In the genomic region with DNA sequence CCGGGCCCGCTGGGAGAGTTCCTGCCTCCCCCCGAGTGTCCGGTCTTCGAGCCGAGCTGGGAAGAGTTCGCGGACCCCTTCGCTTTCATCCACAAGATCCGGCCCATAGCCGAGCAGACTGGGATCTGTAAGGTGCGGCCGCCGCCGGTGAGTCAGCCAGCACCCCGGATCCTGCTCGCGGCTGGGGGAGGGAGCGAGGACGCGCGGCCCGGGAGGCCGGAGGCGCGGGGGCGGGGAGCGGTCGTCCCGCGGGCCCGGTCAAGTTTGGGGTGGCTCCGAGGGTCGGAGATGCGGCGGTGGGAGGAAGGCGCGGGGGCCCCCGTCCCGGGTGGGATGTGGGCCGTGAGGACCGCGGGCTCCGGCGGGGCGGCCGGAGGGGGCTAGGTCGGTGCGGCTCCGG, we compare ENCODE assay signal across 9 mouse cellular contexts. TPM values are rescaled to one million over a fixed set of nuclear protein-coding genes. Genes with fewer than 3 reads are reported as not detected.
DNase-seq lines count a peak whose midpoint lies in the region; ATAC-seq and TF ChIP-seq lines count a peak whose summit lies in the region.
"Had no signal": no experiment of that assay in that cellular context is flagged by ENCODE, and none has a peak within 500 bp of the region (broad histone marks: within the 10 kb centered on the region; RNA-seq: fewer than 3 reads in every experiment).

No protein-coding gene starts in this region.

- peaks cover 6% of the 10 kb centered on the region for H3K36me3 ChIP-seq in G1E (replicated peaks)
- H3K36me3 ChIP-seq in hindbrain, postnatal 0 days (ENCODE audit: insufficient read depth, low read length): no peaks in the 10 kb centered on the region
- no peaks in the 10 kb centered on the region for H3K36me3 ChIP-seq in liver, embryonic 13.5 days
- no peaks in the 10 kb centered on the region for H3K36me3 ChIP-seq in neural tube, embryonic 15.5 days

- ATAC-seq in G1E (ENCODE audit: extremely low read depth, insufficient number of reproducible peaks, low FRiP score, poor library complexity, severe bottlenecking): no peak
- peak; percentile 4; the same call in 1 of the 2 replicates for ATAC-seq in hindbrain, postnatal 0 days
- peak; percentile 42 for ATAC-seq in liver, embryonic 13.5 days (ENCODE audit: low read depth)
- ATAC-seq in neural tube, embryonic 15.5 days (ENCODE audit: low FRiP score): no peak; the same call in 1 of the 2 replicates

- H3K27ac ChIP-seq in embryonic fibroblast, embryonic 13.5 days (ENCODE audit: insufficient read depth, low read length): peak overlapping the region; percentile 28; the same call in 1 of the 2 replicates
- peak overlapping the region; percentile 96 for H3K27ac ChIP-seq in hindbrain, postnatal 0 days
- peak overlapping the region; percentile 35 for H3K27ac ChIP-seq in liver, embryonic 13.5 days
- H3K27ac ChIP-seq in neural tube, embryonic 15.5 days (replicated peaks): peak overlapping the region; percentile 95

- peak overlapping the region; percentile 97 for H3K4me3 ChIP-seq in G1E (ENCODE audit: low read depth, low read length)
- peak overlapping the region; percentile 58 for H3K4me3 ChIP-seq in embryonic fibroblast, embryonic 13.5 days (ENCODE audit: insufficient read depth, low read length)
- peak overlapping the region; percentile 100 for H3K4me3 ChIP-seq in hindbrain, postnatal 0 days (ENCODE audit: low read length)
- peak overlapping the region; percentile 92 for H3K4me3 ChIP-seq in liver, embryonic 13.5 days (replicated peaks)
- H3K4me3 ChIP-seq in neural tube, embryonic 15.5 days (replicated peaks): peak overlapping the region; percentile 100

- peaks cover 59% of the 10 kb centered on the region for H3K4me1 ChIP-seq in G1E (ENCODE audit: insufficient read depth, low read depth, low read length)
- H3K4me1 ChIP-seq in embryonic fibroblast, embryonic 13.5 days (ENCODE audit: control insufficient read depth, insufficient read depth, low read length): no peaks in the 10 kb centered on the region; the same call in none of the 2 replicates
- H3K4me1 ChIP-seq in hindbrain, postnatal 0 days (ENCODE audit: insufficient read depth, low read length): peaks cover 15% of the 10 kb centered on the region
- peaks cover 55% of the 10 kb centered on the region for H3K4me1 ChIP-seq in liver, embryonic 13.5 days (replicated peaks)
- peaks cover 36% of the 10 kb centered on the region for H3K4me1 ChIP-seq in neural tube, embryonic 15.5 days

- peak overlapping the region; percentile 78 for H3K4me2 ChIP-seq in hindbrain, postnatal 0 days (ENCODE audit: low read depth, low read length)
- H3K4me2 ChIP-seq in liver, embryonic 13.5 days: peak overlapping the region; percentile 99
- peak overlapping the region; percentile 58 for H3K4me2 ChIP-seq in neural tube, embryonic 15.5 days

- TF ChIP-seq POLR2A in embryonic fibroblast, embryonic 13.5 days (IDR thresholded peaks at IDR 0.05; ENCODE audit: low read depth, low read length): no peak

- no peak for TF ChIP-seq CTCF in G1E (IDR thresholded peaks at IDR 0.05; ENCODE audit: low read depth, low read length)
- no peak for TF ChIP-seq CTCF in embryonic fibroblast, embryonic 13.5 days (IDR thresholded peaks at IDR 0.05; ENCODE audit: borderline replicate concordance, insufficient read depth, low read length)
- TF ChIP-seq CTCF in hindbrain, postnatal 0 days (IDR thresholded peaks at IDR 0.05; ENCODE audit: low read depth): no peak

- H3K27me3 ChIP-seq in G1E (ENCODE audit: insufficient read depth, low read length): no peaks in the 10 kb centered on the region
- H3K27me3 ChIP-seq in hindbrain, postnatal 0 days (ENCODE audit: insufficient read depth, low read length): no peaks in the 10 kb centered on the region
- no peaks in the 10 kb centered on the region for H3K27me3 ChIP-seq in liver, embryonic 13.5 days
- no peaks in the 10 kb centered on the region for H3K27me3 ChIP-seq in neural tube, embryonic 15.5 days (replicated peaks)

- WGBS in hindbrain, postnatal 0 days: 0% methylated on average over 28 of the region's 50 CpGs
- under 1% methylated on average over 49 of the region's 50 CpGs for WGBS in liver, embryonic 13.5 days (ENCODE audit: insufficient replicate concordance)
- WGBS in neural tube, embryonic 15.5 days: 0% methylated on average over 47 of the region's 50 CpGs

- no peaks in the 10 kb centered on the region for H3K9me3 ChIP-seq in G1E (replicated peaks)
- no peaks in the 10 kb centered on the region for H3K9me3 ChIP-seq in hindbrain, postnatal 0 days (ENCODE audit: low read length)
- H3K9me3 ChIP-seq in liver, embryonic 13.5 days (replicated peaks): no peaks in the 10 kb centered on the region
- H3K9me3 ChIP-seq in neural tube, embryonic 15.5 days (replicated peaks): no peaks in the 10 kb centered on the region

- peak overlapping the region; percentile 97 for H3K9ac ChIP-seq in hindbrain, postnatal 0 days (replicated peaks; ENCODE audit: low read length)
- peak overlapping the region; percentile 91 for H3K9ac ChIP-seq in liver, embryonic 13.5 days
- H3K9ac ChIP-seq in neural tube, embryonic 15.5 days (replicated peaks): peak overlapping the region; percentile 99

- DNase-seq in heart, adult 8-10 months (ENCODE audit: low spot score): peak; percentile 19
- no peak for DNase-seq in heart, adult 18-20 months
- peak; percentile 75 for DNase-seq in G1E (ENCODE audit: low spot score)
- no peak for DNase-seq in hindbrain, postnatal 0 days (ENCODE audit: low spot score)
- peak; percentile 39 for DNase-seq in liver, embryonic 13.5 days
- no peak for DNase-seq in retina, embryonic 14.5 days (ENCODE audit: low spot score)

RNA-seq across cellular contexts. Expression of a gene that starts 0.4 kb away (rescaled TPM):
- total RNA-seq in heart, adult 8-10 months (2022): 10 to 100 TPM; 11.0 to 11.9 (median 11.4) TPM
- 10 to 100 TPM; 10.6 to 11.3 TPM for total RNA-seq in heart, adult 18-20 months (2021)
- 148 and 174 TPM in 2 replicates for total RNA-seq in G1E (2014; fragmentation: Nextera tagmentation)
- total RNA-seq in G1E (2017): 66.1 and 70.7 TPM in 2 replicates
- 21.2 and 22.4 TPM in 2 replicates for polyA plus RNA-seq in G1E (2012)
- polyA plus RNA-seq in embryonic fibroblast, embryonic 13.5 days (2011; ENCODE audit: insufficient read length, low read depth, missing spikeins): 69.1 and 71.7 TPM in 2 replicates
- total RNA-seq in hindbrain, postnatal 0 days (2014; rRNA removed): 55.7 and 59.2 TPM in 2 replicates
- 41.9 and 42.1 TPM in 2 replicates for polyA plus RNA-seq in hindbrain, postnatal 0 days (2015; fragmentation: Nextera tagmentation; extraction: Ambion mirVana)
- polyA plus RNA-seq in liver, embryonic 13.5 days (2015; fragmentation: Nextera tagmentation; extraction: Ambion mirVana): 7.6 and 7.7 TPM in 2 replicates
- polyA plus RNA-seq in neural tube, embryonic 15.5 days (2015; fragmentation: Nextera tagmentation; extraction: Ambion mirVana): 59.0 and 59.5 TPM in 2 replicates

RNA-seq across cellular contexts. Expression of a gene that starts 10.9 kb away (rescaled TPM):
- not detected for total RNA-seq in heart, adult 8-10 months (2022)
- not detected for total RNA-seq in heart, adult 18-20 months (2021)
- total RNA-seq in G1E (2014; fragmentation: Nextera tagmentation) (not detected in 2 replicates), G1E (2017) (0.38 and 0.64 TPM in 2 replicates)
- not detected in 2 replicates for polyA plus RNA-seq in G1E (2012)
- not detected in 2 replicates for polyA plus RNA-seq in embryonic fibroblast, embryonic 13.5 days (2011; ENCODE audit: insufficient read length, low read depth, missing spikeins)
- total RNA-seq in hindbrain, postnatal 0 days (2014; rRNA removed): 0.18 TPM in 1 of 2 replicates, not detected in the other
- not detected in 2 replicates for polyA plus RNA-seq in hindbrain, postnatal 0 days (2015; fragmentation: Nextera tagmentation; extraction: Ambion mirVana)
- not detected in 2 replicates for polyA plus RNA-seq in liver, embryonic 13.5 days (2015; fragmentation: Nextera tagmentation; extraction: Ambion mirVana)
- not detected in 2 replicates for polyA plus RNA-seq in neural tube, embryonic 15.5 days (2015; fragmentation: Nextera tagmentation; extraction: Ambion mirVana)
- total RNA-seq: gastrocnemius, adult 8-10 months had no signal

Comparison
In these comparisons a context has a peak if more than half of its experiments do, and no peak if none do; other contexts are left out.
1. DNase-seq: peak in heart, adult 8-10 months (single experiment), G1E (single experiment) and liver, embryonic 13.5 days (single experiment); none in heart, adult 18-20 months (0 of 2), hindbrain, postnatal 0 days (single experiment) and retina, embryonic 14.5 days (single experiment).
2. ATAC-seq: peak in hindbrain, postnatal 0 days (single experiment) and liver, embryonic 13.5 days (single experiment); none in G1E (single experiment) and neural tube, embryonic 15.5 days (single experiment).
3. H3K27ac ChIP-seq: peak in every context shown above with its lines; median percentile 96 in hindbrain, postnatal 0 days; 95 in neural tube, embryonic 15.5 days; 35 in liver, embryonic 13.5 days; 28 in embryonic fibroblast, embryonic 13.5 days.
4. Peak in every context shown above with its lines, with median percentiles within 50 percentile points of each other: H3K4me3 ChIP-seq, H3K4me2 ChIP-seq and H3K9ac ChIP-seq.